Mouse (Mus musculus): ENCODE results near the gene Maats1. TPM values are rescaled to one million over a fixed set of nuclear protein-coding genes. Genes with fewer than 3 reads are reported as not detected.

Gene Maats1
- total and polyA plus RNA-seq, 3 experiments, result 0.20 TPM; not detected in 2

- Histone ChIP-seq H3K27me3 (ENCODE audit: control insufficient read depth, insufficient read depth, low read length) (no peaks in the 10 kb centered on the region), H3K4me3 (no peak overlapping the region), H3K4me1 (ENCODE audit: control insufficient read depth, insufficient read depth, low read length) (no peaks in the 10 kb centered on the region), H3K9ac (ENCODE audit: low read depth, low read length) (no peak overlapping the region), H3K79me2 (replicated peaks; ENCODE audit: control insufficient read depth, insufficient read depth, low read length) (no peaks in the 10 kb centered on the region), H3K36me3 (ENCODE audit: control insufficient read depth, insufficient read depth, low read length) (no peaks in the 10 kb centered on the region), H3K27ac (no peak overlapping the region)
- DNase-seq, result no peak
- TF ChIP-seq POLR2A (IDR thresholded peaks at IDR 0.05; ENCODE audit: insufficient read depth, low read depth, low read length) (no peak), CTCF (IDR thresholded peaks at IDR 0.05) (no peak), EP300 (IDR thresholded peaks at IDR 0.05; ENCODE audit: insufficient read depth, low read depth, low read length) (no peak)
- 69% methylated on average over 2 of the region's 2 CpGs for WGBS
- intact Hi-C loops (cut with DNase I), result no loop called here
Observed at GRCm38 (mm10) chr16:38274737-38275136, 67.2 kb downstream of the Maats1 start.

- Histone ChIP-seq H3K9ac (ENCODE audit: low read depth, low read length) (no peak overlapping the region), H3K36me3 (ENCODE audit: control insufficient read depth, insufficient read depth, low read length) (no peaks in the 10 kb centered on the region), H3K79me2 (replicated peaks; ENCODE audit: control insufficient read depth, insufficient read depth, low read length) (no peaks in the 10 kb centered on the region), H3K4me1 (ENCODE audit: control insufficient read depth, insufficient read depth, low read length) (no peaks in the 10 kb centered on the region), H3K4me3 (no peak overlapping the region), H3K27ac (no peak overlapping the region), H3K27me3 (ENCODE audit: control insufficient read depth, insufficient read depth, low read length) (no peaks in the 10 kb centered on the region)
- 74% methylated on average over 5 of the region's 5 CpGs for WGBS
- intact Hi-C loops (cut with DNase I), result no loop called here
- no peak for DNase-seq
- TF ChIP-seq EP300 (IDR thresholded peaks at IDR 0.05; ENCODE audit: insufficient read depth, low read depth, low read length) (no peak), CTCF (IDR thresholded peaks at IDR 0.05) (no peak), POLR2A (IDR thresholded peaks at IDR 0.05; ENCODE audit: insufficient read depth, low read depth, low read length) (no peak)
Observed at GRCm38 (mm10) chr16:38272483-38272882, 69.5 kb downstream of the Maats1 start.

GRCm38 (mm10) chr16:38271601-38272000 lies 70.3 kb downstream of the Maats1 start:
- DNase-seq, result no peak
- Histone ChIP-seq H3K79me2 (replicated peaks; ENCODE audit: control insufficient read depth, insufficient read depth, low read length) (no peaks in the 10 kb centered on the region), H3K4me3 (no peak overlapping the region), H3K27me3 (ENCODE audit: control insufficient read depth, insufficient read depth, low read length) (no peaks in the 10 kb centered on the region), H3K4me1 (ENCODE audit: control insufficient read depth, insufficient read depth, low read length) (no peaks in the 10 kb centered on the region), H3K36me3 (ENCODE audit: control insufficient read depth, insufficient read depth, low read length) (no peaks in the 10 kb centered on the region), H3K27ac (no peak overlapping the region), H3K9ac (ENCODE audit: low read depth, low read length) (no peak overlapping the region)
- intact Hi-C loops (cut with DNase I), result no loop called here
- TF ChIP-seq EP300 (IDR thresholded peaks at IDR 0.05; ENCODE audit: insufficient read depth, low read depth, low read length), result no peak
- no peak for TF ChIP-seq CTCF (IDR thresholded peaks at IDR 0.05)
- no peak for TF ChIP-seq POLR2A (IDR thresholded peaks at IDR 0.05; ENCODE audit: insufficient read depth, low read depth, low read length)
- 46% methylated on average over 3 of the region's 3 CpGs for WGBS

- no peak overlapping the region for H3K27ac ChIP-seq
- H3K36me3 ChIP-seq (ENCODE audit: control insufficient read depth, insufficient read depth, low read length), result no peaks in the 10 kb centered on the region
- 87% methylated on average over 9 of the region's 9 CpGs for WGBS
- H3K27me3 ChIP-seq (ENCODE audit: control insufficient read depth, insufficient read depth, low read length), result no peaks in the 10 kb centered on the region
- no peak overlapping the region for H3K9ac ChIP-seq (ENCODE audit: low read depth, low read length)
- no peak for TF ChIP-seq CTCF (IDR thresholded peaks at IDR 0.05)
- no peak for TF ChIP-seq POLR2A (IDR thresholded peaks at IDR 0.05; ENCODE audit: insufficient read depth, low read depth, low read length)
- no peak for TF ChIP-seq EP300 (IDR thresholded peaks at IDR 0.05; ENCODE audit: insufficient read depth, low read depth, low read length)
- DNase-seq, result no peak
- intact Hi-C loops (cut with DNase I), result no loop called here
- H3K4me1 ChIP-seq (ENCODE audit: control insufficient read depth, insufficient read depth, low read length), result no peaks in the 10 kb centered on the region
- no peak overlapping the region for H3K4me3 ChIP-seq
- H3K79me2 ChIP-seq (replicated peaks; ENCODE audit: control insufficient read depth, insufficient read depth, low read length), result no peaks in the 10 kb centered on the region
Observed at GRCm38 (mm10) chr16:38255927-38256326, 86.0 kb downstream of the Maats1 start.

- peak; percentile 22; the same call in 1 of the 2 replicates for TF ChIP-seq CTCF (IDR thresholded peaks at IDR 0.05)
- no peak for TF ChIP-seq EP300 (IDR thresholded peaks at IDR 0.05; ENCODE audit: insufficient read depth, low read depth, low read length)
- H3K79me2 ChIP-seq (replicated peaks; ENCODE audit: control insufficient read depth, insufficient read depth, low read length), result no peaks in the 10 kb centered on the region
- H3K4me3 ChIP-seq, result no peak overlapping the region
- H3K27ac ChIP-seq, result no peak overlapping the region
- WGBS, result 52% methylated on average over 4 of the region's 4 CpGs
- H3K4me1 ChIP-seq (ENCODE audit: control insufficient read depth, insufficient read depth, low read length), result no peaks in the 10 kb centered on the region
- no peak for DNase-seq
- no peak overlapping the region for H3K9ac ChIP-seq (ENCODE audit: low read depth, low read length)
- no peaks in the 10 kb centered on the region for H3K27me3 ChIP-seq (ENCODE audit: control insufficient read depth, insufficient read depth, low read length)
- intact Hi-C loops (cut with DNase I), result no loop called here
- no peaks in the 10 kb centered on the region for H3K36me3 ChIP-seq (ENCODE audit: control insufficient read depth, insufficient read depth, low read length)
Observed at GRCm38 (mm10) chr16:38255107-38255506, 86.8 kb downstream of the Maats1 start.

GRCm38 (mm10) chr16:38254001-38254400 lies 87.9 kb downstream of the Maats1 start:
- 80% methylated on average over 14 of the region's 14 CpGs for WGBS
- no peak overlapping the region for H3K9ac ChIP-seq (ENCODE audit: low read depth, low read length)
- H3K4me1 ChIP-seq (ENCODE audit: control insufficient read depth, insufficient read depth, low read length), result no peaks in the 10 kb centered on the region
- no peak overlapping the region for H3K27ac ChIP-seq
- intact Hi-C loops (cut with DNase I), result no loop called here
- DNase-seq, result no peak
- TF ChIP-seq EP300 (IDR thresholded peaks at IDR 0.05; ENCODE audit: insufficient read depth, low read depth, low read length) (no peak), POLR2A (IDR thresholded peaks at IDR 0.05; ENCODE audit: insufficient read depth, low read depth, low read length) (no peak), CTCF (IDR thresholded peaks at IDR 0.05) (no peak)
- no peaks in the 10 kb centered on the region for H3K36me3 ChIP-seq (ENCODE audit: control insufficient read depth, insufficient read depth, low read length)
- H3K79me2 ChIP-seq (replicated peaks; ENCODE audit: control insufficient read depth, insufficient read depth, low read length), result no peaks in the 10 kb centered on the region
- no peaks in the 10 kb centered on the region for H3K27me3 ChIP-seq (ENCODE audit: control insufficient read depth, insufficient read depth, low read length)
- no peak overlapping the region for H3K4me3 ChIP-seq
